Mouse (Mus musculus): Measurements from ENCODE around the gene Nxpe5. TPM values are rescaled to one million over a fixed set of nuclear protein-coding genes. Genes with fewer than 3 reads are reported as not detected.
A peak's percentile ranks its signal among the peaks of the same experiment; 100 is the strongest.

Nxpe5 gene
- polyA plus RNA-seq, 1 experiment = 0.73 TPM

- no peak for DNase-seq
- no peaks in the 10 kb centered on the region for H3K27me3 ChIP-seq (ENCODE audit: control insufficient read depth, insufficient read depth, low read length)
- no peak overlapping the region for H3K4me3 ChIP-seq (ENCODE audit: control insufficient read depth, insufficient read depth, low read length)
- TF ChIP-seq POLR2A (IDR thresholded peaks at IDR 0.05; ENCODE audit: control insufficient read depth, extremely low read depth, insufficient read depth, low read length, poor library complexity) = no peak
- no peak for TF ChIP-seq CTCF (IDR thresholded peaks at IDR 0.05; ENCODE audit: borderline replicate concordance, control insufficient read depth, extremely low read depth, insufficient read depth, low read length, poor library complexity)
- H3K27ac ChIP-seq (ENCODE audit: control insufficient read depth, insufficient read depth, low read length) = no peak overlapping the region
- H3K4me1 ChIP-seq (replicated peaks; ENCODE audit: control insufficient read depth, insufficient read depth, low read length) = peaks cover 30% of the 10 kb centered on the region
- 84% methylated on average over 11 of the region's 11 CpGs for WGBS
- H3K36me3 ChIP-seq (ENCODE audit: control insufficient read depth, insufficient read depth, low read length) = peaks cover 8% of the 10 kb centered on the region; the same call in 1 of the 2 replicates
These were observed 35.1 kb downstream of the Nxpe5 start for GRCm38 (mm10) chr5:138260834-138261233.

DNA sequence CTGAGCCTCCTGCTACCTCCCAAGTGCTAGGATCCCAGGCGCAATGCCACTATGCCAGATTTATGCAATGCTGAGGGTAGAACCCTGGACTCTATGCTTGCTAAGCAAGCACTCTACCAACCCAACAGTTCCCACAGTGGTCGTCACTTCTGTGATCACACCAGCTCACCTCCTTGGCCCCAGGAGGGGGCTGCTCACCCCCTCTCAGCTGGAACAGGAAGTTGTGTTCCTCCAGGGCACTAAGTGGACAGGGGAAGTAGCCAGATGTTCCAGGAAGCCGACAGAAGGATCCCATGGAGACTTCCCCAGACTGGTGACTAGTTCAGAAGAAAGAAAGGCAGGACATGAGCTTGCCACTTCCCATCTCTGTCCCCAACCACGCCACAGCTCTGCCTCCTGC, 36.3 kb downstream of the Nxpe5 start:
- Histone ChIP-seq H3K27ac (ENCODE audit: control insufficient read depth, insufficient read depth, low read length) (no peak overlapping the region), H3K4me1 (replicated peaks; ENCODE audit: control insufficient read depth, insufficient read depth, low read length) (peaks cover 22% of the 10 kb centered on the region), H3K4me3 (ENCODE audit: control insufficient read depth, insufficient read depth, low read length) (no peak overlapping the region), H3K36me3 (ENCODE audit: control insufficient read depth, insufficient read depth, low read length) (peaks cover 8% of the 10 kb centered on the region; the same call in 1 of the 2 replicates), H3K27me3 (ENCODE audit: control insufficient read depth, insufficient read depth, low read length) (no peaks in the 10 kb centered on the region)
- DNase-seq = no peak
- 57% methylated on average over 4 of the region's 4 CpGs for WGBS
- no peak for TF ChIP-seq CTCF (IDR thresholded peaks at IDR 0.05; ENCODE audit: borderline replicate concordance, control insufficient read depth, extremely low read depth, insufficient read depth, low read length, poor library complexity)
- no peak for TF ChIP-seq POLR2A (IDR thresholded peaks at IDR 0.05; ENCODE audit: control insufficient read depth, extremely low read depth, insufficient read depth, low read length, poor library complexity)

GRCm38 (mm10) chr5:138262582-138263240, 37.0 kb downstream of the Nxpe5 start:
- Histone ChIP-seq H3K27ac (ENCODE audit: control insufficient read depth, insufficient read depth, low read length) (no peak overlapping the region), H3K4me3 (ENCODE audit: control insufficient read depth, insufficient read depth, low read length) (peak overlapping the region; percentile 92)
- TF ChIP-seq CTCF (IDR thresholded peaks at IDR 0.05; ENCODE audit: borderline replicate concordance, control insufficient read depth, extremely low read depth, insufficient read depth, low read length, poor library complexity) = no peak
- no peak for TF ChIP-seq POLR2A (IDR thresholded peaks at IDR 0.05; ENCODE audit: control insufficient read depth, extremely low read depth, insufficient read depth, low read length, poor library complexity)

DNA sequence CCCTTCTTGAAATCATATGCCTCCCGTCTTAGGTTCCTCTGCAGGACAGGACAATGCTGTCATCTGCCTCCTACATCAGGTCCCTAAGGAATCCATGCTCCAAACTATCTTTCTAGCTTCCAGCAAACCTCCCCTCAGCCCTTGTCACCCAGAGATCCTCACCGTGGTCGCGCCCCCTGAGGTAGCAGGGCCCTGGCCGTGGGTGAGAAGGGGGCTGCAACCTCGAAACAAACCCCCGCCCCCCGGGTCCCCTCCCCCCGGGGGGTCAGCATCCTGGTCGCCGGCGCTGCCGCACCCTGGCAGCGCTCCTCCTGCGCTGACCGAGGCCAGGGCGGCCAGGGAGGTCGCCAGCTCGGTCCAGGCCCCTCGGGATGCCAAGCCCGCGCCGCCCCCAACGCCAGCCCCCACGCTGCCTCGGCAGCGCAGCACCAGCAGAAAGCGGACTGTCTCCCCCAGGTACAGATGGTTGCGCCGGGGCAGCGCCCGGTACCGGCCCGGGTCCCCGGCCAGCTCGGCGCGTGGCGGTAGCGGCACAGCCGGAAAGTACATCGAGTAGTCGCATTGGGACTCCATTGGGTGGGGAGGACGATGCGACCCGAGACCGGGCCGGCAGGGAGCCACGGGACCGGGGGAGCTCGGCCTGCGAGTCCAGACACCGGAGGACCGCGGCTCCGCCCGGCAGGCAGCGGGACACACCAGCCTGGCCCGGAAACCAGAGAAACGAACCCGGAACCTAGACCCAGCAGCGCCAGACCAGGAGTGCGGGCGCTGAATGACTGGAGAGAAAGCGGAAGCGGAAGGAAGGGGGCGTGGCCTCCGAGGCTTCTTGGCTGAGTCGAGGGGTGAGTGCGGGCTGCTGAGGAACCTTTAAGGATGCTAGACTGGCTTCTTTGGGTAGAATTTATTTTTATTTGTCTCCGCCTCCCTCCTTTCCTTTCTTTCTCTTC, 37.8 kb downstream of the Nxpe5 start, which contains the start of gene BC037034:
TSS of gene BC037034 (minus strand) at position 774 of the 947 bp plus-strand sequence.
- DNase-seq = peak; percentile 90
- WGBS = under 1% methylated on average over 70 of the region's 71 CpGs
- Histone ChIP-seq H3K27me3 (ENCODE audit: control insufficient read depth, insufficient read depth, low read length) (no peaks in the 10 kb centered on the region), H3K27ac (ENCODE audit: control insufficient read depth, insufficient read depth, low read length) (0 out of 2 replicates have a peak within 1 kb of the TSS, but pooled peaks have one; percentile 8), H3K36me3 (ENCODE audit: control insufficient read depth, insufficient read depth, low read length) (peaks cover 8% of the 10 kb centered on the region; the same call in 1 of the 2 replicates), H3K4me3 (ENCODE audit: control insufficient read depth, insufficient read depth, low read length) (peak within 1 kb of the TSS; percentile 92), H3K4me1 (replicated peaks; ENCODE audit: control insufficient read depth, insufficient read depth, low read length) (peaks cover 17% of the 10 kb centered on the region)
- TF ChIP-seq POLR2A (IDR thresholded peaks at IDR 0.05; ENCODE audit: control insufficient read depth, extremely low read depth, insufficient read depth, low read length, poor library complexity) (peak; percentile 93), CTCF (IDR thresholded peaks at IDR 0.05; ENCODE audit: borderline replicate concordance, control insufficient read depth, extremely low read depth, insufficient read depth, low read length, poor library complexity) (peak; percentile 45; the same call in 1 of the 2 replicates)

More at GRCm38 (mm10) chr5:138262582-138263240, 37.0 kb downstream of the Nxpe5 start:
- 23% methylated on average over 18 of the region's 18 CpGs for WGBS
- peaks cover 17% of the 10 kb centered on the region for H3K4me1 ChIP-seq (replicated peaks; ENCODE audit: control insufficient read depth, insufficient read depth, low read length)
- H3K36me3 ChIP-seq (ENCODE audit: control insufficient read depth, insufficient read depth, low read length) = peaks cover 8% of the 10 kb centered on the region; the same call in 1 of the 2 replicates
- DNase-seq = no peak
- no peaks in the 10 kb centered on the region for H3K27me3 ChIP-seq (ENCODE audit: control insufficient read depth, insufficient read depth, low read length)

- no peaks in the 10 kb centered on the region for H3K27me3 ChIP-seq (ENCODE audit: control insufficient read depth, insufficient read depth, low read length)
- H3K4me1 ChIP-seq (replicated peaks; ENCODE audit: control insufficient read depth, insufficient read depth, low read length) = peaks cover 17% of the 10 kb centered on the region
- 6% methylated on average over 6 of the region's 6 CpGs for WGBS
- peaks cover 8% of the 10 kb centered on the region; the same call in 1 of the 2 replicates for H3K36me3 ChIP-seq (ENCODE audit: control insufficient read depth, insufficient read depth, low read length)
- H3K4me3 ChIP-seq (ENCODE audit: control insufficient read depth, insufficient read depth, low read length) = peak overlapping the region; percentile 92
- TF ChIP-seq CTCF (IDR thresholded peaks at IDR 0.05; ENCODE audit: borderline replicate concordance, control insufficient read depth, extremely low read depth, insufficient read depth, low read length, poor library complexity) (no peak), POLR2A (IDR thresholded peaks at IDR 0.05; ENCODE audit: control insufficient read depth, extremely low read depth, insufficient read depth, low read length, poor library complexity) (no peak)
- H3K27ac ChIP-seq (ENCODE audit: control insufficient read depth, insufficient read depth, low read length) = 0 out of 2 replicates have a peak overlapping the region, but pooled peaks have one; percentile 8
- DNase-seq = no peak
These were observed 38.5 kb downstream of the Nxpe5 start for GRCm38 (mm10) chr5:138264207-138264578.

GRCm38 (mm10) chr5:138265712-138266111, 40.0 kb downstream of the Nxpe5 start:
- Histone ChIP-seq H3K36me3 (ENCODE audit: control insufficient read depth, insufficient read depth, low read length) (peaks cover 3% of the 10 kb centered on the region; the same call in 1 of the 2 replicates), H3K27ac (ENCODE audit: control insufficient read depth, insufficient read depth, low read length) (no peak overlapping the region), H3K27me3 (ENCODE audit: control insufficient read depth, insufficient read depth, low read length) (no peaks in the 10 kb centered on the region), H3K4me1 (replicated peaks; ENCODE audit: control insufficient read depth, insufficient read depth, low read length) (peaks cover 17% of the 10 kb centered on the region), H3K4me3 (ENCODE audit: control insufficient read depth, insufficient read depth, low read length) (no peak overlapping the region)
- TF ChIP-seq CTCF (IDR thresholded peaks at IDR 0.05; ENCODE audit: borderline replicate concordance, control insufficient read depth, extremely low read depth, insufficient read depth, low read length, poor library complexity) = no peak
- no peak for TF ChIP-seq POLR2A (IDR thresholded peaks at IDR 0.05; ENCODE audit: control insufficient read depth, extremely low read depth, insufficient read depth, low read length, poor library complexity)
- 96% methylated on average over 4 of the region's 4 CpGs for WGBS
- DNase-seq = no peak
